Mouse (Mus musculus) neural tube, embryonic 12.5 days (tissue): ENCODE data around the gene Ctso. TPM values are rescaled to one million over a fixed set of nuclear protein-coding genes. Genes with fewer than 3 reads are reported as not detected.

Experiments used
- ATAC-seq: fragments of 200-750 bp; cut with Nextera tagmentation; 2 replicates; pipeline ENCODE4 v1.8.0; 2017; ENCODE audit warnings: low read depth, mild to moderate bottlenecking, moderate TSS enrichment, moderate library complexity; ENCODE audit not compliant: low FRiP score
- H3K27ac ChIP-seq: fragments of 300-500 bp; sonication (generic); 2 replicates; pipeline ENCODE4 v1.5.1; 2016
- H3K27me3 ChIP-seq: fragments of 300-500 bp; sonication (generic); replicated peaks from 2 replicates; pipeline ENCODE4 v1.6.1; 2016; ENCODE audit warnings: mild to moderate bottlenecking
- H3K36me3 ChIP-seq: fragments of 300-500 bp; sonication (generic); 2 replicates; pipeline ENCODE4 v1.6.1; 2016; ENCODE audit warnings: mild to moderate bottlenecking
- H3K4me1 ChIP-seq: fragments of 300-500 bp; sonication (generic); 2 replicates; pipeline ENCODE4 v1.6.1; 2016
- H3K4me2 ChIP-seq: fragments of 300-500 bp; sonication (generic); replicated peaks from 2 replicates; pipeline ENCODE4 v1.6.1; 2016; ENCODE audit warnings: mild to moderate bottlenecking
- H3K4me3 ChIP-seq: fragments of 300-500 bp; sonication (generic); 2 replicates; pipeline ENCODE4 v1.5.1; 2016
- H3K9ac ChIP-seq: fragments of 300-500 bp; sonication (generic); 2 replicates; pipeline ENCODE4 v1.6.1; 2016; ENCODE audit warnings: mild to moderate bottlenecking
- H3K9me3 ChIP-seq: fragments of 300-500 bp; sonication (generic); 2 replicates; pipeline ENCODE4 v1.6.1; 2016; ENCODE audit warnings: mild to moderate bottlenecking
- WGBS: fragments of 180-500 bp; shearing (Covaris S2); methylation state at CpG from one replicate; pipeline ENCODE4 v1.1.7; 2016; 5-methylcytosine and 5-hydroxymethylcytosine counted together
- polyA plus RNA-seq: library from polyadenylated mRNA; unstranded; fragments of >200 nt; fragmentation: Nextera tagmentation; extraction: Ambion mirVana; gene quantifications from 2 replicates; pipeline ENCODE4 v1.2.1, GENCODE M21; 2016

The Ctso gene
- polyA plus RNA-seq, 1 experiment from 2014 or later: 9.6 TPM

DNA sequence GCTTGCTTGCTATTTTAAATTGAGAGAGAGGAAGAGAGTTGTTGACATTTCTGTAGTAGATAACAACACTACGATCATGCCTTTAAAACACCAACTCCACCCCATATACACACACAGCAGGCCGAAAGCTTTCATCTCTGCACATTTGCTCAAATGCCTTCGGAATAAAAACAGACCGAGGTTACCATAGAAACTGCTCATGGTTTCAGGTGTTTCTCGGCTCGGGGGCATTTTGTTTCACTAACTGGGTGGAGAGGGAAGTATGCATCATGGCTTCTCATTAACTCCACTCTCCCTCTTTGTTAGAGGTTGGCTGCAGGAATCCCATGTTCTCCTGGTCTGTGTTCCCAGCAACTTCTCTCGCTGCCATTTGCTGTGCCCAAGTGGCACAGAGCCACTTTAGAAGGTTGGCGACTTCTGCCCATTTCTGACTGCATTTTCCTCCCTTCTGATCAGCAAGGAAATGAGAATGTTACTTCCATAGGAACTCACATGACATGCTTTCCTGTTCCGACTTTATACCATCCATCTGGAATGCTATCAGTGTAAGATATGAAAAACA is 5.6 kb upstream of the Ctso start:
- Histone ChIP-seq H3K4me2 (no peak overlapping the region), H3K9me3 (no peaks in the 10 kb centered on the region), H3K36me3 (no peaks in the 10 kb centered on the region), H3K27ac (no peak overlapping the region), H3K4me3 (no peak overlapping the region), H3K9ac (no peak overlapping the region), H3K4me1 (no peaks in the 10 kb centered on the region), H3K27me3 (no peaks in the 10 kb centered on the region)
- 58% methylated on average over 9 of the region's 9 CpGs for WGBS
- no peak for ATAC-seq

- Histone ChIP-seq H3K9ac (no peak overlapping the region), H3K4me1 (no peaks in the 10 kb centered on the region), H3K4me3 (no peak overlapping the region), H3K27ac (no peak overlapping the region), H3K9me3 (no peaks in the 10 kb centered on the region), H3K36me3 (no peaks in the 10 kb centered on the region), H3K4me2 (no peak overlapping the region), H3K27me3 (no peaks in the 10 kb centered on the region)
- ATAC-seq: no peak
- WGBS: 97% methylated on average over 1 of the region's 1 CpGs
Observed at GRCm38 (mm10) chr3:81929073-81929472, 3.3 kb upstream of the Ctso start.

- Histone ChIP-seq H3K36me3 (no peaks in the 10 kb centered on the region), H3K27ac (no peak overlapping the region), H3K27me3 (no peaks in the 10 kb centered on the region), H3K9me3 (no peaks in the 10 kb centered on the region), H3K4me1 (no peaks in the 10 kb centered on the region), H3K4me3 (no peak overlapping the region), H3K9ac (no peak overlapping the region), H3K4me2 (no peak overlapping the region)
- ATAC-seq: peak; percentile 52
- 59% methylated on average over 3 of the region's 3 CpGs for WGBS
Observed at GRCm38 (mm10) chr3:81931695-81932094, 706 bp upstream of the Ctso start.

- Histone ChIP-seq H3K27ac (no peak overlapping the region), H3K4me1 (no peaks in the 10 kb centered on the region), H3K9me3 (no peaks in the 10 kb centered on the region), H3K4me3 (no peak overlapping the region), H3K36me3 (no peaks in the 10 kb centered on the region), H3K4me2 (no peak overlapping the region), H3K27me3 (no peaks in the 10 kb centered on the region), H3K9ac (no peak overlapping the region)
- 84% methylated on average over 4 of the region's 4 CpGs for WGBS
- ATAC-seq: no peak
Observed at GRCm38 (mm10) chr3:81933348-81933747, 947 bp downstream of the Ctso start.

DNA sequence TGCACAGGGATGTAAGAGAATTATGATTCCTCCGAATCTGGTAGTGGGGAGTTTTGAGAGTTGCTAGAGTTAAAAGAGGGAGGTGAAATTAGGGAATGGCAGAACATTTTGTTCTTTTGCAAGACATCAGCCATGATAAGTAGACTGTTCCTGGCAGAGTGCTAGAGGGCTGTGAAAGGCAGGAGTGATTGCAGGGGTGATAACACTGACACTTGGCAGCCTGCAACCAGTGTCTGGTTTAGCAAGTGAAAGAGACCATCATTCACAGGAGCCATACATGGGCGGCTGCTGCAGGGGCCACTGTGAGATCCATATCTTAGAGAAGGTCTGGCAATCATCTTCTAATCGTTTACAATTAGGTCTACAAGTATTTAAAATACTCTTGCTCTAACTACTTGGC is 6.5 kb downstream of the Ctso start:
- no peak for ATAC-seq
- Histone ChIP-seq H3K4me2 (no peak overlapping the region), H3K27ac (no peak overlapping the region), H3K9me3 (no peaks in the 10 kb centered on the region), H3K4me3 (no peak overlapping the region), H3K4me1 (no peaks in the 10 kb centered on the region), H3K36me3 (no peaks in the 10 kb centered on the region), H3K27me3 (no peaks in the 10 kb centered on the region), H3K9ac (no peak overlapping the region)
- WGBS: 82% methylated on average over 3 of the region's 3 CpGs

- Histone ChIP-seq H3K27me3 (no peaks in the 10 kb centered on the region), H3K4me3 (no peak overlapping the region), H3K4me2 (no peak overlapping the region), H3K36me3 (no peaks in the 10 kb centered on the region), H3K4me1 (no peaks in the 10 kb centered on the region), H3K9ac (no peak overlapping the region), H3K9me3 (no peaks in the 10 kb centered on the region), H3K27ac (no peak overlapping the region)
- WGBS: 95% methylated on average over 3 of the region's 3 CpGs
- ATAC-seq: no peak
Observed at GRCm38 (mm10) chr3:81942341-81942740, 9.9 kb downstream of the Ctso start.

DNA sequence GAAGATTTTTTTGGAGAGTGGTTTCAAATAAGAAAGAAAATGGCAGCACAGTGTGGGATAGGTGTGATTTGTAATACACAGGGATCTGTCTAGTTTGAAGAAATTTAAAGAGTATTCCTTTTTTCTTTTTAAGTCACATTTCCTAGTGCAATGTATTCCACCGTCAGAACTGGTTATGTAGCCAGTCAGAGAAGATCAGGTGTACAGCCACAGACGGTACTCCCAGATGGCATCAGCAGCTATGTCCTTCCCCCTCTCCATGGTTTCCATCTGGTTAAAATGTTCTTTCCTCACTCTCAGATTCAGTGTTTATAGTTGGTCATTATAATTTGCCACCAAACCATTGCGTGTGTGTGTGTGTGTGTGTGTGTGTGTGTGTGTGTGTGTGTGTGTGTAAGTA is 10.7 kb downstream of the Ctso start:
- Histone ChIP-seq H3K9ac (no peak overlapping the region), H3K9me3 (no peaks in the 10 kb centered on the region), H3K27ac (no peak overlapping the region), H3K36me3 (no peaks in the 10 kb centered on the region), H3K27me3 (no peaks in the 10 kb centered on the region), H3K4me3 (no peak overlapping the region), H3K4me1 (no peaks in the 10 kb centered on the region), H3K4me2 (no peak overlapping the region)
- ATAC-seq: no peak
- 88% methylated on average over 3 of the region's 3 CpGs for WGBS

DNA sequence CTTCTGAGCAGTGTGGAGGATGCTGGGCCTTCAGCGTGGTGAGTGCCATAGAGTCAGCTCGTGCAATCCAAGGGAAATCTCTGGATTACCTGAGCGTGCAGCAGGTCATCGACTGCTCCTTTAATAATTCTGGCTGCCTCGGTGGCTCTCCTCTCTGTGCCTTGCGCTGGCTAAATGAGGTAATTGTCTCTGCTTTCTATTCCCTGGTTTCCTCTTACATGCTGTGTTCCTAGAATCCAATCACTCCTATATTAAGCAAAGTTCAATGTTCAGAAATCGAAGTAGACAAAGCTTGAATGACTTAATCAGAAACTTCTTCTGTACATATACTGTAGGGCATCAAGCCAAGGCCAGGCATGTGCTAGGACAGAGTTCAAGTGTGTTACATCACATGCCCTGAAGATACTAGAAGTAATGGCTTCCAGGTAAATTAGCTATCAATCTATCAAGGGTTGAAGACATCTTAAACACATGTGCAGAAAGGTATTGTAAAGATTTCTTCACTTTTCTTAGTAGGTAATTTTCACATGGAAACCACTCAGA is 12.5 kb downstream of the Ctso start:
- no peak overlapping the region for H3K9ac ChIP-seq
- H3K27ac ChIP-seq: no peak overlapping the region
- H3K9me3 ChIP-seq: no peaks in the 10 kb centered on the region
- no peak overlapping the region for H3K4me2 ChIP-seq
- WGBS: 92% methylated on average over 7 of the region's 7 CpGs
- no peaks in the 10 kb centered on the region for H3K4me1 ChIP-seq
- no peaks in the 10 kb centered on the region for H3K36me3 ChIP-seq
- no peak overlapping the region for H3K4me3 ChIP-seq
- H3K27me3 ChIP-seq: no peaks in the 10 kb centered on the region
- no peak for ATAC-seq

DNA sequence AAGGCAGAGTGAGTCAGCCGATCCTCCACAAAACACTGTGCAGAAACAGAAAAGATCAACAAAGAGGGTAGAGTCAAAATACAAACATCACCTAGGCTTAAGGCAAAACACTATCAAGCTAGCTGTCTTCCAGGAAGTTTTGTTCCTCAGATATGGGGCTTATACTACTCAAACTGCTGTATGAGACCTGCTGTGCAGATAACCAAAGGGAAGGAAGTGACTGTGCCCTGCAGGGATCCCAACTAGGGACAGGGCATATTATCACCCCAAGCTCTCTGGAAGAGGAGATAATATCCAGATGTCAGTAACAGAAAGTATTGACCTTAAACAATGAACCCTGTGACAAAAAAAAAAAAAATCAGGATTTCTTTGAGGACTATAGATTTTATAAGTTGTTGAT is 16.6 kb downstream of the Ctso start:
- Histone ChIP-seq H3K4me1 (no peaks in the 10 kb centered on the region), H3K4me3 (no peak overlapping the region), H3K9me3 (no peaks in the 10 kb centered on the region), H3K27me3 (no peaks in the 10 kb centered on the region), H3K4me2 (no peak overlapping the region), H3K27ac (no peak overlapping the region), H3K36me3 (no peaks in the 10 kb centered on the region), H3K9ac (no peak overlapping the region)
- no peak for ATAC-seq
- 88% methylated on average over 1 of the region's 1 CpGs for WGBS

DNA sequence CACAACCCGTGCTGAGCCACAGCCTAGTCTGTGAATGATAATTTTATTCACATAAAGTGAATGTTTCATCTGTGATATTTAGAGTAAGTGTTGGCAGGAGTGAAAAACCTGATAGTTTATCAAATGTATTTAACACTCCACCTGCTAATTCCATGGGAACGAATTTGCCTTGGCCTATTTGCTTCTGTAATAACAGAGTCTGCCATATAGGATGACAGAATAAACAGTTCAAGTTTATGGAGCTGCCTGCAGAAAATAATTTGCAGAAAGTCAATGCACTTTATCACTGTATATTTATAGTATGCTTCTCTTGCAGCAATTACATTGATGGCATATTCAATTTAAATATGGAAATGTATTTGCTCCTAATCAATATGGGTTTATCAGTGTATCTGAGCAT is 19.4 kb downstream of the Ctso start:
- Histone ChIP-seq H3K4me2 (no peak overlapping the region), H3K9me3 (no peaks in the 10 kb centered on the region), H3K36me3 (no peaks in the 10 kb centered on the region), H3K4me1 (no peaks in the 10 kb centered on the region), H3K27me3 (no peaks in the 10 kb centered on the region), H3K27ac (no peak overlapping the region), H3K9ac (no peak overlapping the region), H3K4me3 (no peak overlapping the region)
- ATAC-seq: no peak
- 83% methylated on average over 2 of the region's 2 CpGs for WGBS

GRCm38 (mm10) chr3:81957484-81957883 is 25.1 kb downstream of the Ctso start:
- Histone ChIP-seq H3K4me3 (no peak overlapping the region), H3K27ac (no peak overlapping the region), H3K4me2 (no peak overlapping the region), H3K9ac (no peak overlapping the region), H3K36me3 (no peaks in the 10 kb centered on the region), H3K4me1 (no peaks in the 10 kb centered on the region), H3K9me3 (no peaks in the 10 kb centered on the region), H3K27me3 (no peaks in the 10 kb centered on the region)
- 79% methylated on average over 5 of the region's 5 CpGs for WGBS
- no peak for ATAC-seq

DNA sequence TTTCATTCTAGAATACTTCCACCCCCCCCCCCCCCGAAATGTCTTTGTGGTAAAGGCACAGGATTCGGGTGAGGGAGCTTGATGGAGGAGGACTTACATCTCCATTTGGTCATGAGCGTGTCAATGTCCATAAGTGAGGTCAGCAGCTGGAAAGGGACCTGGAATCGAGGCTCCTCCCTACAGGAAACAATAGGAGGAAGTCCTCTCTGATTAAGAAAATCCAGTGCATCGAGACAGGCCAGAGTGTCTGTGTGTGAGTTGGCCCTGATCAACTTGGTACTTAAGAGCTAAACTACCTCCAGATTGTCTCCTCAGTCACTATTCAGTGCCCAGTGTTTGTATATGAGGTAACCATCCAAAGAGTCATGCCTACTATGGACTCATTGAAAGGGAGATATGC is 28.9 kb downstream of the Ctso start:
- no peak for ATAC-seq

DNA sequence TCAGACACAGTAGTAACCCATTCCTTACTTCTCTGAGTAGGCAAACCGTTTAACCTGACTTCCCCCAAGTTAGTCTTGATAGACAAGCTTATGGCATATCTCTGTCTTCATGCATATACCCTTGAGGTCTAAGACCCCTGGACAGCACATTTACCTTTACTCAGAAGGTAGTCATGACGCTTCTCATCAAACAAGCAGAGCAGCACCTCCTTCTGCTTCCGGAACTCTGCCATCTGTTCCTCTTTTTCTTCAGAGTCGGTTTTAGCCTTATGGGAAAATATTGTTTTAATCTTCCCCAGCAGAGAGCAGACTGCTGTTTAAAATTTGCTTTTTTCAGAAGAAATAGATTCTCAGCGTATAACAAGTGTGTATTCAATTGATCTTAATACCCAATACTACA is 31.4 kb downstream of the Ctso start:
- no peak for ATAC-seq
- 84% methylated on average over 5 of the region's 5 CpGs for WGBS
- H3K27me3 ChIP-seq: no peaks in the 10 kb centered on the region

More for the DNA sequence above, 28.9 kb downstream of the Ctso start:
- Histone ChIP-seq H3K36me3 (no peaks in the 10 kb centered on the region), H3K4me2 (no peak overlapping the region), H3K9ac (no peak overlapping the region), H3K27ac (no peak overlapping the region), H3K9me3 (no peaks in the 10 kb centered on the region), H3K27me3 (no peaks in the 10 kb centered on the region), H3K4me1 (no peaks in the 10 kb centered on the region), H3K4me3 (no peak overlapping the region)
- WGBS: 92% methylated on average over 5 of the region's 5 CpGs

More for the DNA sequence above, 31.4 kb downstream of the Ctso start:
- H3K4me3 ChIP-seq: no peak overlapping the region
- no peaks in the 10 kb centered on the region for H3K9me3 ChIP-seq
- no peak overlapping the region for H3K27ac ChIP-seq
- no peaks in the 10 kb centered on the region for H3K36me3 ChIP-seq
- H3K4me2 ChIP-seq: no peak overlapping the region
- no peaks in the 10 kb centered on the region for H3K4me1 ChIP-seq
- no peak overlapping the region for H3K9ac ChIP-seq
